Mouse (Mus musculus): ENCODE measurements around the gene Zfp189. TPM values are rescaled to one million over a fixed set of nuclear protein-coding genes. Genes with fewer than 3 reads are reported as not detected.
"Not testable (repeated sequence)": the region's sequence is repeated elsewhere in the genome, so short reads cannot be mapped to it uniquely, and the experiment has no call there.

The Zfp189 gene
- total RNA-seq (2017) = 8.7 and 10.9 TPM in 2 replicates

- ATAC-seq (replicated peaks; ENCODE audit: low read depth, poor library complexity, severe bottlenecking) = peak; percentile 96
These were observed at the start of gene Zfp189, which contains the start of gene Mrpl50 for GRCm38 (mm10) chr4:49520572-49521340. Gene Zfp189, plus strand, starts transcription at chr4:49521176. Gene Mrpl50, minus strand, starts transcription at chr4:49521093.

DNA sequence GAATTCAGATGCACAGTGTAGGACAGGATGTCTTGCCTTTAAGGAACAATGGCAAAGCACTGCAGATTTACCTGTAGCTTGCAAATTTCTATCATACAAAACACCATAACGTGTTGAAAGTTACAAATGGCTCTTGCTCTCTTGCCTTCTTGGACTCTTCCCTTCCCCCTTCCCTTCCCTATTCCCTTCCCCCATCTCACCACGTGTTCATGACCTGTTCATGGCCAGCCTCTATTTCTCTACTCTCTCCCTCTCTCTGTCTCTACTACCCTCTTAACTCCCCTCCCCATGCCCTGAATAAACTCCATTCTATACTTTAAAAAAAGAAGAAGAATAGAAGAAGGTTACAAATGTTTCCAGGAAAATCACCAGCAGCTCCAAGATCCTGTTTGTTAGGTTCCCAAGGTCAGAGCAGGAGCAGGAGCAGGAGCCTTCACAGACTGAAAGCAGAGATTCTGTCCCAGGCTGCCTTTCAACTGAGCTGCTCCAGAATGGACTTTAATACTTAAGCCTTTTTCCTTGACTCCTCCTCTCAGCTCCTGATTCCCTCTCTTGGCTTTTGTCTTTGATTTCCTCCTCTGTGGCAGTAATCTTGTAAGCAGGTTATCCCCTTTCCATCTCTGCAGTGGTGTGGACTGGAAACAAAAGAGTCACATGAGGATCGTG is 47.4 kb upstream of the Zfp189 start, which contains the start of gene Acnat1:
Gene Acnat1 (minus strand): TSS at position 478 of the 666 bp plus-strand sequence.
- ATAC-seq (replicated peaks; ENCODE audit: low read depth, poor library complexity, severe bottlenecking) = no peak

GRCm38 (mm10) chr4:49474583-49474982 is 46.4 kb upstream of the Zfp189 start:
- no peak for ATAC-seq (replicated peaks; ENCODE audit: low read depth, poor library complexity, severe bottlenecking)

GRCm38 (mm10) chr4:49478118-49478877 is 42.7 kb upstream of the Zfp189 start:
- ATAC-seq (replicated peaks; ENCODE audit: low read depth, poor library complexity, severe bottlenecking) = peak; percentile 98

DNA sequence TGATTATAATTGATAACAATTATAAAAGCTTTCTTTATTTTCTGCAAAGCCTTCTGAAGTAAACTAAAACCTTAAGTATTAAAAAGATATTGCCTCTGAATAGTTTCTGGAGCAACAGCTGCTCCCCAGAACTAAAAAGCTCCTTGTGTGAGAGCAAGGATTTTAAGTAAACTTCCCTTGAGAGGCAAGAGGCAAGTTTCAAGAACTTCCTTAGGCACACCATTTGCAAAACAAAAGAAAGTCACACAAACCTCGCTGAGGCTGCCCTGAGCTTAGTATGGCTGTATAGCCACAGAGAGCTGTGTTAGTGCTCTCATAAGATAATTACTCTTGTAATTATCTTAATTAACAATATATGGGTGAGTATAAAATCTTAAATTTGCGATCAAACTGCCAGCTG is 41.9 kb upstream of the Zfp189 start:
- not testable (repeated sequence) for ATAC-seq (replicated peaks; ENCODE audit: low read depth, poor library complexity, severe bottlenecking)

GRCm38 (mm10) chr4:49480104-49480760 is 40.7 kb upstream of the Zfp189 start:
- ATAC-seq (replicated peaks; ENCODE audit: low read depth, poor library complexity, severe bottlenecking) = no peak

DNA sequence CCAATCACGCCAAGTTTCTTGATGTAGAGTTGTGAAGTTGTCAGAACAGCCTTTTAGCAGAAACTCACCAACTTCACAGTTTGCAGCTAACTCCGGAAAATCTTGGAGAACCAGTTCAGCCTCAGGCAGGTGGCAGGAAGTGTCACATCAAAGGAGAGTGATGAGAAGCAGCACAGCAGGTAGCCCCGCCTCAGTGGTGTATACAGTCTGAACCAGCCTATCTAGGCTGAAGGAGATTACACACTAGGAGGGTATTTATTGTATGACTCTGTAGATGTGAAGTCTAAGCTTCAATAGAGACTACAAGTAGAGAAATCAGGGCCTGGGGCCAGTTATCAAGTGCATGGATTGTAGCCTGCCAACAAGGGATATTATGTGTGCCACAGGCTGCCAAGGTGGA is 40.1 kb upstream of the Zfp189 start:
- ATAC-seq (replicated peaks; ENCODE audit: low read depth, poor library complexity, severe bottlenecking) = no peak

DNA sequence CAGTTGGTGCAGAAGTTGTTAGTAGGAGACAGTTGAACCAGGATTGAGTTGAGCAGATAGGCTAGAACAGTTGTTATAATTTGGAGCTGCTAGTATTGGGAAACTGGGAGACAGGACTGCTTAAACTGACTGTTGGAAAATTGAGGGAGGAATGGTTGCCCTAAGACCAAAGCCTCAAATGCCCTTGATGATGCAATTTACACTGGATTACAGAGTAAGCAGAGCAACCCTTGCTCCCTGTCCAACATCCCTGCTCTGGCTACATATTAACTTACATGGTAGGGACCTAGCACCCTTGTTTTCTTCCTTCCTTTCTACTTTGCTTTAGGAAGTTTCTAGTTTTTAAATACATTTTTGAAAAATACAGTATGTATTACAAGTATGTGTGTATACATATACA is 35.5 kb upstream of the Zfp189 start:
- ATAC-seq (replicated peaks; ENCODE audit: low read depth, poor library complexity, severe bottlenecking) = no peak

- not testable (repeated sequence) for ATAC-seq (replicated peaks; ENCODE audit: low read depth, poor library complexity, severe bottlenecking)
These were observed 34.9 kb upstream of the Zfp189 start for GRCm38 (mm10) chr4:49485934-49486650.

DNA sequence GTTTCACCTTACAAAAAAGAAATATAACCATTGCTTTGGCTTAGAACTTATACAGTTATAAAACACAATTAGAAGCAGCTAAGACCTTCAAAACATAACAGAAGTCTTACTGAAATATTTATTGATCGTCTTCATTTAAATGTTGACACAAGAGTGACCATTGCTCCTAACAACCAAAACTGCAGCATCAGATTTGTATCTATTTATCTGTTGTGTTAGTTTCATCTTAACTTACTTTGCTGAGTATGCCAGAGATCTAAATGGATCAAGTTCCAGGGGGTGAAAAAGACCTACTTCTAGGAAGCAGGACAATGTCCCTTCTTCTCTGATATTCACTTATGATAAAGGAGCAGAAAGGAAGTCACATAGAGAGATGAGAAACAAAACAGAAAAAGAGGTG is 17.4 kb upstream of the Zfp189 start:
- ATAC-seq (replicated peaks; ENCODE audit: low read depth, poor library complexity, severe bottlenecking) = no peak

DNA sequence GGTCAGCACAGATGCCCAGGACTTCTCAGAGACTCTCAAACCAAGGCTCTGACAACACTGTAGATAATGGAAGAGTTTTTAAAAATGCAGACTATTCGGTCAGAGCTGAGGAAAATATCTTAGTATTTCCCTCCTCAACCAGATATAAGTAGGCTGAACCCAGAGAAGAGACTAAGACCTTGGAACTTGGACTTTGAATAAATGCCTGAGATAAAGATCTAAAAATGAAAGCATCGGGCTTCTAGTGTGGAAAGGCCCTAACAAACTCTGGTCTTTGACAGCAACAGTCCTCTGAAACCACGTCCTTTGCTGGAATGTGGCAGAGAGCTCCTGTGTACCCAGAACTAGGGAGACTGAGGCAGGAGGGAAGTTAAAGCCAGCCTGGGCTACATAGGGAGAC is 14.6 kb upstream of the Zfp189 start, which contains the start of gene Baat:
Gene Baat (minus strand): TSS at position 172 of the 400 bp plus-strand sequence.
- no peak for ATAC-seq (replicated peaks; ENCODE audit: low read depth, poor library complexity, severe bottlenecking)

DNA sequence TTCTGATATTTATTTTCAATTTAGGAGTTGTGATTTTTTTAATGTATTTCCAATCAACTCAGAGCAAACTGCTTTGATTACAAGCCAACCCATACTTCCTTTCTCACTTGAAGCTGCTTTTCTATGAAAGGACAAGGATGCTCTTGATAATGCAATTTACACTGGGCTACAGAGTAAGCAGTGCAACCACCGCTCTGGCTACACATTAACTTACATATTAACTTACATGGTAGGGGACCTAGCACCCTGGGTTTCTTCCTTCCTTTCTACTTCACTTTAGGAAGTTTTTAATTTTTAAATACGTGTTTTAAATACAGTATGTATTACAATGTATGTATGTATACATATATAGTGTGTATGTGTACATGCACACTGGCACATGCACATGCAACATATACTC is 11.8 kb upstream of the Zfp189 start:
- no peak for ATAC-seq (replicated peaks; ENCODE audit: low read depth, poor library complexity, severe bottlenecking)

DNA sequence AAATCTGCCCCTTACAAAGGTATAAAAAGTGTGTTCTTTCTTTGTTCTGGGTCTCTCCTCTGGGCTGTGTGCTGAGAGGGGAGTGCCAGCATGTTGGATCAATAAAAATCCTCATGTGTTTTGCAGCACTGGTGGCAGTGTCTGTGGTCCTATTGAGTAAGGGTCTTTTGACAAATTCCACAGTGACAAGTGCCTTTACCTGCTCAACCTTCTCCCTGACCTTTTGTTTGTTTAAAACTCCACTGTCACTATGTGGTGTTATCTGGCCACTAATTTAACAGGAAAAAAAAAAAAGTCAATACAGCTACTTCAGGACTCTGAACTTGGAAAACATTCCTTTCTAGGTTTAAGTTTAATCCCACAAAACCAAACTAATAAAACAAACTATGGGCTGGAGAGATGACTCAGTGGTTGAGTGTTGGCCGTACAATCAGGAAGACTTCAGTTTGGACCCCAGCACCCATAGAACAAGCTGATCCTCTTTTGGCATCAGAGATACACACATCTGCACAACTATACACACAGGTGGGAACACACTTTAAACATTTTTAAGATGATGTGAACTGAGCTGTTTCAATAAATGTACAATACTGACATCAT is 10.6 kb upstream of the Zfp189 start:
- ATAC-seq (replicated peaks; ENCODE audit: low read depth, poor library complexity, severe bottlenecking) = not testable (repeated sequence)

- ATAC-seq (replicated peaks; ENCODE audit: low read depth, poor library complexity, severe bottlenecking) = no peak
These were observed 8.3 kb upstream of the Zfp189 start for GRCm38 (mm10) chr4:49512636-49513035.

DNA sequence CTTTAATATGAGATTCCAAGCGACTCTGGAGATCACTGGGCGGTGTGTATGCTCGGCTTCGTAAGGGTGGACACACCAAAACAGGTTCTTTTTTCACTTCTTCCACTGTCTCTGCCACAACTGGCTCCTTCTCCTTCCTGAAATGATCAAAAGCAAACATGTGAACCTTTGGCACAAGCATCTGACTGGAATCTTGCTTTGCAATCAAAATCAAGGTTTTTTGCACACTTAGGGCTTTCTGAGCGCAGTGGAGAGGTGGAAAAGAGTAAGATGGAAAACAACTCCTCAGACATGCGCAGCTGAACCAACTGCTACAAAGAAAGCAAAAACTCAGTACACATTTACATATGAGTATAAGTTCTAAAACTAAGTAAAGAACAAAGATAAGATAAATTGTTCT is 6.5 kb upstream of the Zfp189 start:
- ATAC-seq (replicated peaks; ENCODE audit: low read depth, poor library complexity, severe bottlenecking) = no peak

DNA sequence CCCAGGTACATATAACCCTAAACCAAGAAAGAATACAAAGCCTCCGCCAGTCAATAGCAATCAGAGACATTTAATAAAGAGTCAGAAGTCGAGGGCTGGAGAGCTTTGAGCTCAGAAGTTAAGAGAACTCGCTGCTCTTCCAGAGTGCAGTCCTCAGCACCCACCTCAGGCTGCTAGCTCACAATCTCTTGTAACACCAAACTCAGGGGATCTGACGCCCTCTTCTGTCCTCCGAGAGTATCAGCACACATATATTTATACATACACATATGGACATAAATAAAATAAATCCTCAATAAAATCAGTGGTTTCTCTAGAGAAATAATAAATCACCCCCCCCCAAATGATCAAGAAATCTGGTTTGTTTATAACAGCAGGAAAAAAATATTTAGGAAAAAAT is 1.5 kb upstream of the Zfp189 start:
- no peak for ATAC-seq (replicated peaks; ENCODE audit: low read depth, poor library complexity, severe bottlenecking)

DNA sequence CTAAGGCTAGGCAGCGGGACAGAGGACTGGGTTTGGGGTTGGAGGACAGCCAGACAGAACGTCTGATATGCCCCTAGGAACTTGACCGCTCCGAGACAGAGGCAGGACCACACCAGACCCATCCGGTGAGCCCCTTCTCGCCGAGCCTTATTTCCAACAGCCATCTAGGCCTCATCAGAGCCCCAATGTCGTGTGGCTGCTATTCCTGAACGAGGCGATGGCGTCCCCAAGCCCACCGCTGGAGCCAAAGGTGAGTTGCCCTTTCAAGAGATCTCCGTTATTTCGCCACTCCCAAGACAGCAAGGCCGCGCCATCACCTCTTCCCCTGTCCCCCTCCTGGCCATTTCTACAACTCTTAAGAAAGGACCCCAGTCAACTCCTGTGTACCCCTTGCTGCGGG is 370 bp downstream of the Zfp189 start:
- ATAC-seq (replicated peaks; ENCODE audit: low read depth, poor library complexity, severe bottlenecking) = peak; percentile 51

DNA sequence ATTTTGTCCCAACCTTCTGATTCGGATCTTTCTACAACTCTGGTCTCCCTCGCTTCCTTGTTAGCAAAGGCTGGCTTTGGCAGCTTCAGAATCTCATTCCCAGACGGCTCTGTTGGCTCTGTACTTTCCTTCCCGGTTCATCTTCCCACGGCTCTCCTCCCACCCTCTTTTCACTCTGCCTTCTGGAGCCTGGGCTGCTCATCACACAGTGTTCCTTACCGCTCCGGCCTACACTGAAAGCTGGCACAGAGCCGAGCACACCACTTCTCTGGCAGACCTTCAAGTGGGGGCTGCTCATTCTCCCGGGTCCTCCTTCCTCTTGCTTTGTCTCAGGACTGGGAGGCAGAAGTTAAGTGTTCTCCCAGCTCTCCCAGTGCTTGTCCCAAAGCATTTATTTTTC is 1.6 kb downstream of the Zfp189 start:
- ATAC-seq (replicated peaks; ENCODE audit: low read depth, poor library complexity, severe bottlenecking) = no peak

DNA sequence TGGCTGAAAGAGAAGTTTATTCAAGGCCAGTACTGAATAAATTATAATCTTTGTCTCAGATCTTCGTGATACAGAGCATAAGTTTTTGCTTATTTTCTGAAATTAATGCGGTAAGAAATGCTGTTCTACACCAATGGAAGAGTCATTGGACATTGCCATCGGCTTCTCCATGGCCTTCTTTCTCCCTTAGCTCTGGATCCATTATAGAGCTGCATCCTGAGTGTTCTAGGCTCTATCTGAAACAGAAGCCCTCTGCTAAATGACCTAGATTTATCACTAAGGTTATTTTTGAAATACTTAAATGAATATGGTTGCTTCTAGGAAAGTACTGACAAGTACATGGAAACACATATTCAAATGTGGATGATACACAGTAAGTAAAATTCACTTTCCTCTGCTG is 14.1 kb downstream of the Zfp189 start:
- no peak for ATAC-seq (replicated peaks; ENCODE audit: low read depth, poor library complexity, severe bottlenecking)
